Mouse (Mus musculus): ENCODE measurements at regions not wholly inside any gene's neighbourhood (a gene's known extent, or its start where the extent isn't known, plus 50 kb on each side); places are given as distances from the start of the nearest gene placed in this dataset.

- Histone ChIP-seq H3K9me3 (replicated peaks) (no peaks in the 10 kb centered on the region), H3K4me2 (no peak overlapping the region), H3K9ac (no peak overlapping the region), H3K27ac (no peak overlapping the region), H3K4me1 (no peaks in the 10 kb centered on the region), H3K27me3 (replicated peaks) (no peaks in the 10 kb centered on the region), H3K4me3 (no peak overlapping the region), H3K36me3 (no peaks in the 10 kb centered on the region)
- no peak for ATAC-seq
- WGBS (ENCODE audit: insufficient replicate concordance) = 40% methylated on average over 2 of the region's 2 CpGs
Measured at GRCm38 (mm10) chr14:120845172-120845571, 65.9 kb upstream of the Ipo5 start.

- no peak for ATAC-seq
- Histone ChIP-seq H3K27ac (no peak overlapping the region), H3K27me3 (replicated peaks) (no peaks in the 10 kb centered on the region), H3K9me3 (replicated peaks) (no peaks in the 10 kb centered on the region), H3K9ac (no peak overlapping the region), H3K4me3 (no peak overlapping the region), H3K4me2 (no peak overlapping the region), H3K36me3 (no peaks in the 10 kb centered on the region), H3K4me1 (no peaks in the 10 kb centered on the region)
- 55% methylated on average over 10 of the region's 10 CpGs for WGBS (ENCODE audit: insufficient replicate concordance)
Measured at GRCm38 (mm10) chr14:120846073-120846850, 64.8 kb upstream of the Ipo5 start.

GRCm38 (mm10) chr14:120847006-120847405 lies 64.0 kb upstream of the Ipo5 start:
- Histone ChIP-seq H3K4me3 (no peak overlapping the region), H3K4me2 (no peak overlapping the region), H3K9me3 (replicated peaks) (no peaks in the 10 kb centered on the region), H3K9ac (no peak overlapping the region), H3K4me1 (no peaks in the 10 kb centered on the region), H3K36me3 (no peaks in the 10 kb centered on the region), H3K27ac (no peak overlapping the region), H3K27me3 (replicated peaks) (no peaks in the 10 kb centered on the region)
- no peak for ATAC-seq
- WGBS (ENCODE audit: insufficient replicate concordance) = 72% methylated on average over 5 of the region's 5 CpGs

- no peaks in the 10 kb centered on the region for H3K4me1 ChIP-seq
- WGBS (ENCODE audit: insufficient replicate concordance) = 57% methylated on average over 11 of the region's 11 CpGs
- ATAC-seq = no peak
- H3K4me2 ChIP-seq = no peak overlapping the region
- H3K27ac ChIP-seq = no peak overlapping the region
- H3K9me3 ChIP-seq (replicated peaks) = no peaks in the 10 kb centered on the region
- H3K4me3 ChIP-seq = no peak overlapping the region
- H3K9ac ChIP-seq = no peak overlapping the region
- H3K36me3 ChIP-seq = no peaks in the 10 kb centered on the region
- H3K27me3 ChIP-seq (replicated peaks) = no peaks in the 10 kb centered on the region
Measured at GRCm38 (mm10) chr14:120848083-120848951, 62.7 kb upstream of the Ipo5 start.

GRCm38 (mm10) chr14:120849159-120849558 lies 61.9 kb upstream of the Ipo5 start:
- H3K9ac ChIP-seq = no peak overlapping the region
- no peaks in the 10 kb centered on the region for H3K36me3 ChIP-seq
- no peaks in the 10 kb centered on the region for H3K27me3 ChIP-seq (replicated peaks)
- H3K4me1 ChIP-seq = no peaks in the 10 kb centered on the region
- no peak overlapping the region for H3K4me3 ChIP-seq
- 67% methylated on average over 10 of the region's 10 CpGs for WGBS (ENCODE audit: insufficient replicate concordance)
- H3K4me2 ChIP-seq = no peak overlapping the region
- no peak for ATAC-seq
- H3K27ac ChIP-seq = no peak overlapping the region
- no peaks in the 10 kb centered on the region for H3K9me3 ChIP-seq (replicated peaks)

- H3K9ac ChIP-seq = no peak overlapping the region
- no peaks in the 10 kb centered on the region for H3K4me1 ChIP-seq
- no peak overlapping the region for H3K4me2 ChIP-seq
- peaks cover 8% of the 10 kb centered on the region; the same call in 1 of the 2 replicates for H3K9me3 ChIP-seq (replicated peaks)
- no peaks in the 10 kb centered on the region for H3K27me3 ChIP-seq (replicated peaks)
- H3K36me3 ChIP-seq = no peaks in the 10 kb centered on the region
- no peak overlapping the region for H3K4me3 ChIP-seq
- WGBS (ENCODE audit: insufficient replicate concordance) = 53% methylated on average over 5 of the region's 5 CpGs
- ATAC-seq = no peak
- H3K27ac ChIP-seq = no peak overlapping the region
Measured at GRCm38 (mm10) chr14:120853643-120854042, 57.4 kb upstream of the Ipo5 start.

- Histone ChIP-seq H3K4me2 (no peak overlapping the region), H3K9ac (no peak overlapping the region), H3K27me3 (replicated peaks) (no peaks in the 10 kb centered on the region), H3K4me3 (no peak overlapping the region), H3K4me1 (no peaks in the 10 kb centered on the region), H3K9me3 (replicated peaks) (peaks cover 16% of the 10 kb centered on the region; the same call in 1 of the 2 replicates), H3K27ac (no peak overlapping the region), H3K36me3 (no peaks in the 10 kb centered on the region)
- 65% methylated on average over 7 of the region's 7 CpGs for WGBS (ENCODE audit: insufficient replicate concordance)
- ATAC-seq = no peak
Measured at GRCm38 (mm10) chr14:120854559-120854958, 56.5 kb upstream of the Ipo5 start.

GRCm38 (mm10) chr14:120855181-120855580 lies 55.8 kb upstream of the Ipo5 start:
- H3K9ac ChIP-seq = no peak overlapping the region
- H3K4me2 ChIP-seq = no peak overlapping the region
- no peaks in the 10 kb centered on the region for H3K4me1 ChIP-seq
- peaks cover 16% of the 10 kb centered on the region; the same call in 1 of the 2 replicates for H3K9me3 ChIP-seq (replicated peaks)
- H3K27ac ChIP-seq = no peak overlapping the region
- 81% methylated on average over 13 of the region's 13 CpGs for WGBS (ENCODE audit: insufficient replicate concordance)
- H3K27me3 ChIP-seq (replicated peaks) = no peaks in the 10 kb centered on the region
- H3K36me3 ChIP-seq = no peaks in the 10 kb centered on the region
- no peak overlapping the region for H3K4me3 ChIP-seq
- ATAC-seq = no peak
